Mouse (Mus musculus) yolk sac, embryonic 10.5 days (tissue): ENCODE measurements around the gene Tbl2.

Source experiments
- DNase-seq: peaks from one replicate; pipeline ENCODE4 v3.0.0-alpha.2; 2017; ENCODE audit warnings: low spot score

Gene Tbl2

DNA sequence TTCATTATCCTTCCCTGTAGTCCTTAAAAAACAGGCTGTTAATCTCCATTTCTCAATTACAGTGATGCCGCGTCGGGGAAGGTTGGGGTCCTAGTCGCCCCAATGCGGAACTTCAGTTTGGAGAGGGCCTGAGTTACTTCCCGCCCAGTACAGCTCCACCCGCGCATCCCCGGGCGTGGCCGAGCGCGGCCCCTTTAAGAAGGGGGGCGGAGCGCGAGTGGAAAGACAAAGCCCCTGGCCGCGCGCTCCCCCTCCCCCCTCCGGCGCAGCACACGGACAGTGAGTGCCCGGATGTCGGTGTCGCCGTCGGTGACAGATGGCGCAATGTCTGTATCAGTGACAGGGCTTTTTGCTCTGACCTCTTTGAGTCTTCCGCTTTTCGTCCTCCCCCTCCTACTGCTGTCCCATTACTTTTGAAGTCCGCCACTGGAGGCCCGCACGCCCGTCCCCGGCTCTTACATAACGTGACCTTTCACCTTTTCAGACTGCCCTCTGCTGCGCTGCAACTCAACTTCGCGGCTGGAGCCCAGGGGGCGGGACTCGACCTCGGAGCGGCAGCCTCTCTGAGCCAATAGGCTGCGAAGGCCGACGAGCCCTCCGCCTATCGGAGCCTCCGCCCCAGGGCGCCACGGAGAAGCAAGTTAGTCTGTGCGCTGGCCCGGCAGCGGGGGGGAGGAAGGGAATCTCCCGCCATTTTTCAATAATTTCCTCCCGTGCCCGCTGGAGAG is 37.3 kb downstream of the Tbl2 start, which contains the start of gene Baz1b:
Baz1b (plus strand) TSS at position 644 of the 728 bp plus-strand sequence.
- peak; percentile 99 for DNase-seq

DNA sequence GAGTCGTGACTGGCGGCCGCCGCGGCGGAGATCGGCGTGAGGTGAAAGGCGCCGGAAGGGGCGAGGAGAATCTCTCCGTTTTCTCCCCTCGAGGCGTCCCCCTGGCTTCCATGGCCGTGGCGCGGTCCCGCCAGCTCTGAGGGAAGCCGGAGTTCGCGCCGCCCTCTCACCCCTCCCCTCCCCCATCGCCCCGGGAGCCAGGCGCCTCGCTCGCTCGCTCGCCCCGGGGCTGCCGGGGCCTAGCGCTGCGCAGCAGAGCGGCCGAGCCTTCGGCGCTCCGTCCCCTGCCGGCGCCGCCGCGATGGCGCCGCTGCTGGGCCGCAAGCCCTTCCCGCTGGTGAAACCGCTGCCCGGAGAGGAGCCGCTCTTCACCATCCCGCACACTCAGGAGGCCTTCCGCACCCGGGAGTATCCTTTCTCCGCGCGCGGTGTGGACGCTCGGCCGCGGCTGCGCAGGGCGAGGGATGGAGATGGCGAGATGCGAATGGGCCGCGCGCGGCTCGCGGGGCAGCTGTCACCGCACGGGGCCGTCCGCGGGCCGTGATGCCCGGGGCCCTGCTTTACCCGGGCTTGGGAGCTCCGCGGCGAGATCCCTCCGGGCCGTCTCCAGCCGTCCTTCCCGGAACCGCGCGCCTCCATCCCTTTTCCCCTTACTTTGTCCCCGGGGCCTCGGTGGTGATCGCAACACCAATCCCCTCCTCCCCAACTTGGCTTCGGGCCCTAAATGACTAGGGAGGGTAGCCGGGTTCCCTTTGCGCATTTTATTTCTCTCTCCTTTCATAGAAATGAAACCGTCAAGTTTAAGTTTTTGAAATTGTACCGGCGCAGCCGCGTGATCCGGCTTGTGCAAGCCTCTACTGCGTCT is 38.1 kb downstream of the Tbl2 start:
- no peak for DNase-seq

GRCm38 (mm10) chr5:135188214-135188554 is 38.7 kb downstream of the Tbl2 start:
- no peak for DNase-seq

- no peak for DNase-seq
These were observed 40.0 kb downstream of the Tbl2 start for GRCm38 (mm10) chr5:135189281-135190022.

DNA sequence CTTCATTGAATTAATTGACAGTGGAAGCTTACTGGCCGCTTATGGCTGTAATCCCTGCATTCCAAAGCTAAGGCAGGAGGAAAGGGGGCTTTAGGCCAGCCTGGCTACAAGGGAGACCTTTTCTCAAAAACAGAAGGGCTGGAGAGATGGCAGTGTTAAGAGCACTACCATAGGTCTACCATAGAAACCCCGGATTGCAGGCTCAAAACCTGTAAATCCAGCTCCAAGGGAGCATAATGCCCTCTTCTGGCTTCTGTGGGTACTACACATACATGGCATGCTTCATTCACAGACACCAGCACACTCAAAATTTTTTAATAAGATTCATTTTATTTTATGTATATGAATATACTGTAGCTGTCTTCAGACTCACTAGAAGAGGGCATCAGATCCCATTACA is 42.2 kb downstream of the Tbl2 start:
- DNase-seq: no peak

DNA sequence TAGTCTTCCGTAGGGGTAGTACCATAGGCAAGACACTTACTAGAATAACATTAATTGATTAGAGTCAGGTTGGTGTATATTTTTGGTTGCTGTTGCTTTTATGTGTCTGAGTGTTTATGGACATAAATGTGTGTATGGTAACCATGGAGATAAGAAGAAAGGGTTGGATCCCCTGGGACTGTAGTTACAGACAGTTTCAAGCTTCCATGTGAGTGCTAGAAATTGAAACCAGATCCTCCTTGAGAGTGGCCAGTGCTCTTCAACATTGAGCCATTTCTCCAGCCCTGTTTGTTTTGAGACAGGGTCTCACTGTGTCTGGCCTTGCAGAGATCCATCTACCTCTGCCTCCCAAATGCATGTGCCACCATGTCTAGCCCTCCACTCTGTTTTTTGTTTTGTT is 43.0 kb downstream of the Tbl2 start:
- no peak for DNase-seq

- no peak for DNase-seq
These were observed 46.9 kb downstream of the Tbl2 start for GRCm38 (mm10) chr5:135196367-135196766.

GRCm38 (mm10) chr5:135202763-135203162 is 53.3 kb downstream of the Tbl2 start:
- no peak for DNase-seq

GRCm38 (mm10) chr5:135208197-135208596 is 58.7 kb downstream of the Tbl2 start:
- DNase-seq: no peak
